Mouse (Mus musculus) urinary bladder, postnatal 36 days (tissue): ENCODE results near the gene Atic.

ENCODE experiments used
- DNase-seq, 2 experiments: peaks; one replicate each; pipeline ENCODE4 v3.0.0; 2022; ENCODE audit warnings: low spot score in 2 of 2, mixed read lengths in 1 of 2

Atic gene

DNA sequence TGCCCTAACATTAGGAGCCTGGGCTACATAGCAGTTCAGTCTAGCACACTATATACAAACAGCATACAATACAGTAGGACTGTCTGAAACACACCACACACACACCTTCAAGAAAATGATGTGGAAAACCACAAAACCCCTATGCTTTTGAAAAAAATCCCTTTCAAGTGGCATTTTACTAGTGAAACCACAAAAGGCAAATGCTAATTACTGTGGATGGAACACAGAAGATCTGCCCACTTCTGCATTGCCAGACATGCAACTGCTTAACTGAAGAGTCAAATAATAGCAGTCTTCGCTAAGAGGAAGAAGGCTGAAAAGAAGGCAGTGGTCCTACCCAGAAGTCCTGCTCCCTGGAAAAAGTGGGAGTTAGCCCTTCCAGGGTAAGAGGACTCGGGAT, 37.3 kb downstream of the Atic start:
- DNase-seq = no peak

DNA sequence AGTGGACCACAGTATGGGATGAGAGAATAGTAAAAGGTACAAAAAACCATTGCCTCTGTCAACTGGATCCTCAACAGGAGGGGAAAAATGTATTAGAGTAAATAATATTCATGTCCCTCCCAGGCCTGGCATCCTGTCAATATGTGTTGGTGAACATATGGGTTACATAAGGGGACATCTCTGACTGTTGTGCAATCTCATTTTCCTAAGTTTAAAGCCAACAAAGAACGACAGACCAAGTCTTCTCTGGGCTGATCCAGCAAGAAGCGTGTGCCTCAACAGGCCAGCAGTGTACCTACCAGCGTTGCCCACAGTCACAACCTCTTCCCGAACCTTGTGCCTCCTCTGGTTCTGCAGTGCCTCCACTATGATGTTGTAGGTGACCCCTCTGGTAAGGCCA, 38.4 kb downstream of the Atic start:
- no peak for DNase-seq

GRCm38 (mm10) chr1:71605751-71606150, 48.8 kb downstream of the Atic start:
- DNase-seq = no peak

DNA sequence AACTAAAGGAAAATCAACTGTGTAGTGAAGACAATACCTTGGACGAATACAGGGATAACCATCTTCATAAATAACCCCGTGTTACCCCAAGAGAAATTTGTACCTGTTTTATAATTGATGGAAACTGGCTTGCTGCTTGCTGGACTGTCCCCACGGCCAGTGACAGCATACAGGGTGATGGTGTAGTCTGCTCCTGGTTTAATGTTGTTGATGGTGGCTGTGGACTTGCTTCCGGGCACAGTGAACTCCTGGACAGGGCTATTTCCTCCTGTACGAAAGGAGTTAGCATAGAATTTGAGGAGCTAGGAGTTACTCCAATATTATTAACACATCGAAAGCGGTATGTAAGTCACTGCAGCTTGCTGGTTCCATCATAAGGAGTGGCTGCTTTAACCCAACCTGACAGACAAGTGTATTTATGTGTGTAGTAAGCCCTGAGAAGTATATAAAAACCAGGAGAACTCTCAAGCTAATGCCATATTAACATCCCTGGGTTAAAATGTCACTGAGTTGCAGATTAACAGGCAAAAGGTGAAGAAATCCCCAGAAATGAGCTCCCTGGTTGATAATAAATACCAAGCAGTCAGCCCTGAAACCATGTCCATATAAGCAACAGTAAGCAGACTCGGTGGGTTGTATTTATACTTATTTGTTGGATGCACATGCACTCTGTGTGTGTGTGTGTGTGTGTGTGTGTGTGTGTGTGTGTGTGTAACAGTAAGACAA, 49.8 kb downstream of the Atic start:
- DNase-seq = no peak

DNA sequence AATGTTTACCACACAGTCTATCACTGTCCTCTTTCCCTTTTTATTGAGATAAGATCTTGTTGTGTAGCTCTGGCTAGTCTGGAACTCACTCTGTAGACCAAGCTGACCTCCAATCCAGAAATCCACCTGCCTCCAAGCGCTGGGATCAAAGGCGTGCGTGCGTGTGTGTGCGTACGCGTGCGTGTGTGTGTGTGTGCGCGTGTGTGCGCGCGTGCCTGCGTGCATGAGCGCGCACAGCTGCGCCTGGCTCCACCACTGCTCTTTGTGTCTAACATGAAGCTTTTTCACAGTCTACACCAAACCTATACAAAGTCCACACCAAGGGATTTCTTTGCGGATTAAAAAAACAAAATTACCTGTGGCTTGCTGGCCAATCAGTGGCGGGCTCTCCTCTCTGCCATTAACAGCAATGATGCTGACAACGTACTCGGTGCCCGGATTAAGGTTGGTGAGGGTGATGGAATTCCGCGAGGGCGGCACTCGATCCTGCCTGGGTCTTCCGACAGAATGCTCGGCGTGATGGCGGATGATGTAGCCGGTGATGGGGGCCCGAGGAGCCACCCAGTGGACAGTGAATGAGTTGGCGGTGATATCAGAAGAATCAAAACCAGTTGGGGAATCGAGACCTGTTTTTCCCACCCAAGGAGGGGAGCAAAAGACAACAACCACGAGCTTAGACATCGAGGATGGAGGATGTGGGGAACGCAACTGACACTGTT, 52.3 kb downstream of the Atic start:
- no peak for DNase-seq

- no peak for DNase-seq
These were observed 53.0 kb downstream of the Atic start for GRCm38 (mm10) chr1:71609916-71610315.

- no peak for DNase-seq
These were observed 55.3 kb downstream of the Atic start for GRCm38 (mm10) chr1:71612256-71612655.

GRCm38 (mm10) chr1:71614545-71615246, 57.7 kb downstream of the Atic start:
- no peak for DNase-seq

- DNase-seq = no peak
These were observed 64.6 kb downstream of the Atic start for GRCm38 (mm10) chr1:71621526-71621925.

DNA sequence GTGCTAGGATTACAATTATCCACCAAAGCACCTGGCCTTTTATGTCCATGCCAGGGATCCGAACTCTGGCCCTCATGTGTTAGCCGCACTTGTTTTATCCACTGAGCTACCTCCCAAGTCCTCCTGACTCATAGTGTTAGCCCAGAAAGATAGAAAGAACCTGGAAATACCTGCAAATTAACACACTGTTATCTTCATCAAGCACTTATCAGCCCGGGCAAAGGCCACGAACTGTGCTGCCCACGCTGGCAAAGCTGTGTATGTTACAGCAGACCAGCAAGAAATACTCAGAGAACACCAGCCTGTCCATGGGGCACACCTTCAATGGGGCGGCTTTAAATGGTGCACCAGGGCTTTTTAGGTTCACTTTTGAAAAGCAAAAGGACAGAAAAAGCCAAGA, 66.7 kb downstream of the Atic start:
- DNase-seq = no peak
